In the genomic region with DNA sequence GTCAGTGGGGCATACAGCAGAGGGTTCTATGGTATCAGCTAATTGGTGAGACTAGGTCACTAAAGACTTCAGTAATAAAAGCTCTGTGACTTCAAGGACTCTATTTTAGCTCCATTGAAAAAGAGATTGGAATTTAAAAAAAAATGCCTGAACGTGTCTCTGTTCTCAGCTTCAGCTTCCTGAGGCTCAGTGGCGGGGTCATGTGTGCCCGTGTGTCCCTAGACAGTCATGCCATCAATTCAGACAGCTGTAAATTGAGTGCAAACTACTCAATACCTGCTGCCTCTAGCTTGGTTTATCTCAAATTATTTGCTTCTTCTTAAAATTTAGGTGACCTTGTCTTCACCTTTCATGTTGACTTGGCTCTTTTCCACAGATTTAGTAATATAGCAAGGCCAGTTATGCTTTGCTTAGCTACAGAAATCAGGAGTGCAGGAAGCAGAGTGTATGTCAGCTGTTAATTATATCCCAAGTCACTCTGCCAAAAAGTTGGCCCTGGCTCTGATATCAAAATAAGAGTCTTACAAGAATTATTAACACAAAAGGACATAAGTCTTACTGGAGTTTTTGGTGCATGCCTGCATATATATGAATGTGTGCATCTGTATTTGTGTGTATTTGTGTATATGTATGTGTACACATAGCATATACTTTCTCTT, we compare ENCODE assay signal across 15 mouse cellular contexts. TPM values are rescaled to one million over a fixed set of nuclear protein-coding genes. Genes with fewer than 3 reads are reported as not detected.
DNase-seq lines count a peak whose midpoint lies in the region.
"Had no signal": no experiment of that assay in that cellular context is flagged by ENCODE, and none has a peak within 500 bp of the region (broad histone marks: within the 10 kb centered on the region; RNA-seq: fewer than 3 reads in every experiment).

No protein-coding gene starts in this region.

- no peaks in the 10 kb centered on the region for H3K36me3 ChIP-seq in hindbrain, embryonic 10.5 days
- H3K36me3 ChIP-seq: midbrain, embryonic 13.5 days had no signal

- WGBS in hindbrain, embryonic 10.5 days: 83% methylated on average over 3 of the region's 3 CpGs

- H3K27me3 ChIP-seq in hindbrain, embryonic 10.5 days (ENCODE audit: insufficient read depth, poor library complexity, severe bottlenecking): no peaks in the 10 kb centered on the region
- H3K27me3 ChIP-seq: liver, embryonic 13.5 days had no signal

- DNase-seq in gastrocnemius, adult 18-20 months (ENCODE audit: low spot score): peak; percentile 59
- DNase-seq in gastrocnemius, postnatal 4 days (ENCODE audit: low spot score in 2 of 2): no peak
- DNase-seq in 3T3-L1 (ENCODE audit: low read depth, low spot score) (peak; percentile 39), adipocyte (ENCODE audit: low spot score) (peak; percentile 79)
- DNase-seq in kidney, adult 9 months: peak; percentile 80
- no peak for DNase-seq in thymus, postnatal 4 days
- no peak for DNase-seq in hindbrain, embryonic 10.5 days (ENCODE audit: low spot score)
- no peak for DNase-seq in left cerebral cortex, postnatal 10 days (ENCODE audit: extremely low spot score in 1 of 2, low spot score in 2 of 2)
- DNase-seq: cerebellum, postnatal 14 days; gastrocnemius, postnatal 10 days; liver, embryonic 13.5 days; right cerebral cortex, postnatal 4 days; thymus, adult 18-20 months had no signal

- H3K9me3 ChIP-seq in hindbrain, embryonic 10.5 days: no peaks in the 10 kb centered on the region
- H3K9me3 ChIP-seq: liver, embryonic 13.5 days; midbrain, embryonic 13.5 days had no signal

- H3K27ac ChIP-seq in hindbrain, embryonic 10.5 days: no peak overlapping the region
- H3K27ac ChIP-seq: liver, embryonic 13.5 days; midbrain, embryonic 13.5 days had no signal

- no peaks in the 10 kb centered on the region for H3K4me1 ChIP-seq in hindbrain, embryonic 10.5 days (replicated peaks)
- H3K4me1 ChIP-seq: liver, embryonic 13.5 days; midbrain, embryonic 13.5 days had no signal

- intact Hi-C loops in left cerebral cortex, postnatal 10 days (cut with DNase I): no loop called here

- H3K4me3 ChIP-seq in hindbrain, embryonic 10.5 days: no peak overlapping the region
- H3K4me3 ChIP-seq: erythroblast, embryonic 14.5 days; liver, embryonic 13.5 days; midbrain, embryonic 13.5 days had no signal

RNA-seq across cellular contexts. Expression of gene Tcp11l2, which starts 20.8 kb away (rescaled TPM):
- 10 to 100 TPM; 35.9 to 52.2 TPM for total RNA-seq in gastrocnemius, adult 18-20 months (2021)
- total RNA-seq in gastrocnemius, postnatal 4 days (2021): 10 to 100 TPM; 41.9 to 48.3 TPM
- 3.3 and 6.6 TPM in 2 replicates for polyA plus RNA-seq in hindbrain, embryonic 10.5 days (2016; fragmentation: Nextera tagmentation; extraction: Ambion mirVana)
- total RNA-seq in left cerebral cortex, postnatal 10 days (2021): 10 to 100 TPM; 17.7 to 17.9 TPM

RNA-seq across cellular contexts. Expression of gene Polr3b, which starts 24.8 kb away (rescaled TPM):
- 1 to 10 TPM; 8.8 to 10.0 TPM for total RNA-seq in gastrocnemius, adult 18-20 months (2021)
- 10 to 100 TPM; 17.6 to 18.3 TPM for total RNA-seq in gastrocnemius, postnatal 4 days (2021)
- polyA plus RNA-seq in hindbrain, embryonic 10.5 days (2016; fragmentation: Nextera tagmentation; extraction: Ambion mirVana): 13.2 and 15.6 TPM in 2 replicates
- 10 to 100 TPM; 16.1 to 16.5 TPM for total RNA-seq in left cerebral cortex, postnatal 10 days (2021)

Comparison
In these comparisons a context has a peak if more than half of its experiments do, and no peak if none do; other contexts are left out.
1. DNase-seq: peak in gastrocnemius, adult 18-20 months (single experiment), 3T3-L1 (single experiment), adipocyte (single experiment) and kidney, adult 9 months (single experiment); none in gastrocnemius, postnatal 4 days (0 of 2), thymus, postnatal 4 days (single experiment), hindbrain, embryonic 10.5 days (single experiment) and left cerebral cortex, postnatal 10 days (0 of 2).